Mouse (Mus musculus): ENCODE results near the gene E2f3.

DNA sequence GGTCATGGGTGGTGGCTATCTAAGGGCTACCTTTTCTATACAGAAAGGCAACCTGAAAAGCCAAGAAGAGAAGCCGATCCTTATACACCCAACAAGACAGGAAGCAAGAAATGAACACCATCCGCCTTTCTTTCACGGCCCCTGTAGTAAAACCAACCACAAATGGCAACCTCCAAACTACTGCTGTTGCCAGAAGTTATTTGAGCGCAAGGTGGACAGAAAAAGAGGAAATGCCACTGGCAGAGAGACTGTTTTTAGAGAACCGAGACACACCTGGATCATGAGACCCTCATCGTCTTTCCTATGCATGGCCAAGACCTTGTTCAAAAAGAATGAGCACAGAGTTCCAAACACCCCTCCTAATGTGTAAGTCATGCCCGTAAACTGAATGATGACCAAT is 15.5 kb downstream of the E2f3 start:
- TF ChIP-seq POLR2A (IDR thresholded peaks at IDR 0.05; ENCODE audit: insufficient read depth, low read depth, low read length) (no peak), CTCF (IDR thresholded peaks at IDR 0.05; ENCODE audit: insufficient read depth, low read depth, low read length) (no peak)

All from olfactory bulb, adult 2 months (tissue).